Mouse (Mus musculus) liver, embryonic 14.5 days (tissue): Measurements from ENCODE around the gene Prpsap2.

Experiments
- CTCF ChIP-seq: IDR thresholded peaks from 2 replicates; pipeline ENCODE4 v1.5.1; 2016; ENCODE audit warnings: antibody characterized with exemption, low read depth, control low read depth
- EP300 ChIP-seq: IDR thresholded peaks from 2 replicates; pipeline ENCODE4 v1.6.1; 2016; ENCODE audit warnings: antibody characterized with exemption, low read depth

GRCm38 (mm10) chr11:61699460-61699859 is 62.4 kb downstream of the Prpsap2 start:
- TF ChIP-seq CTCF (no peak), EP300 (no peak)
